11 mouse cellular contexts compared by ENCODE assay signal in genomic region chr14:62034664-62035063, GRCm38 (mm10).
DNase-seq lines count a peak whose midpoint lies in the region; ATAC-seq and TF ChIP-seq lines count a peak whose summit lies in the region.
"Had no signal": no experiment of that assay in that cellular context is flagged by ENCODE, and none has a peak within 500 bp of the region (broad histone marks: within the 10 kb centered on the region; RNA-seq: fewer than 3 reads in every experiment).

No protein-coding gene starts in this region.

- H3K4me1 ChIP-seq in intestine, embryonic 15.5 days (replicated peaks): no peaks in the 10 kb centered on the region
- H3K4me1 ChIP-seq in intestine, postnatal 0 days (replicated peaks; ENCODE audit: control insufficient read depth, insufficient read depth, low read length): no peaks in the 10 kb centered on the region
- H3K4me1 ChIP-seq in hindbrain, postnatal 0 days (ENCODE audit: insufficient read depth, low read length): no peaks in the 10 kb centered on the region
- no peaks in the 10 kb centered on the region for H3K4me1 ChIP-seq in neural tube, embryonic 11.5 days (ENCODE audit: control insufficient read depth, insufficient read depth, low read length)

- no peak overlapping the region for H3K4me2 ChIP-seq in intestine, embryonic 15.5 days (replicated peaks)
- no peak overlapping the region for H3K4me2 ChIP-seq in intestine, postnatal 0 days (replicated peaks; ENCODE audit: low read depth)
- no peak overlapping the region for H3K4me2 ChIP-seq in hindbrain, postnatal 0 days (ENCODE audit: low read depth, low read length)
- no peak overlapping the region for H3K4me2 ChIP-seq in neural tube, embryonic 11.5 days (ENCODE audit: low read depth)

- peak; percentile 14 for DNase-seq in embryo, embryonic 11.5 days (ENCODE audit: low read depth, low spot score)
- DNase-seq in hindbrain, postnatal 0 days (ENCODE audit: low spot score): peak; percentile 62
- peak; percentile 36 for DNase-seq in neural tube, embryonic 11.5 days (ENCODE audit: low spot score)
- no peak for DNase-seq in adrenal gland, postnatal 4 days (ENCODE audit: low spot score in 2 of 2)
- DNase-seq in kidney, adult 8-10 months: no peak
- DNase-seq in frontal cortex, postnatal 10 days (ENCODE audit: low spot score in 2 of 2): no peak
- DNase-seq: cerebellum, adult 11-12 months; heart, adult 2 months; kidney, adult 18-20 months had no signal

- no peaks in the 10 kb centered on the region for H3K36me3 ChIP-seq in intestine, embryonic 15.5 days
- H3K36me3 ChIP-seq in intestine, postnatal 0 days (ENCODE audit: control insufficient read depth, insufficient read depth): no peaks in the 10 kb centered on the region
- no peaks in the 10 kb centered on the region for H3K36me3 ChIP-seq in hindbrain, postnatal 0 days (ENCODE audit: insufficient read depth, low read length)
- no peaks in the 10 kb centered on the region for H3K36me3 ChIP-seq in neural tube, embryonic 11.5 days (ENCODE audit: control insufficient read depth, insufficient read depth, low read length)

- H3K27me3 ChIP-seq in intestine, embryonic 15.5 days (replicated peaks): no peaks in the 10 kb centered on the region
- no peaks in the 10 kb centered on the region for H3K27me3 ChIP-seq in intestine, postnatal 0 days (replicated peaks; ENCODE audit: control insufficient read depth, insufficient read depth, low read length)
- no peaks in the 10 kb centered on the region for H3K27me3 ChIP-seq in hindbrain, postnatal 0 days (ENCODE audit: insufficient read depth, low read length)
- H3K27me3 ChIP-seq in neural tube, embryonic 11.5 days (ENCODE audit: control insufficient read depth, insufficient read depth, low read length): no peaks in the 10 kb centered on the region

- no peak overlapping the region for H3K9ac ChIP-seq in intestine, embryonic 15.5 days
- H3K9ac ChIP-seq in intestine, postnatal 0 days (ENCODE audit: low read depth, low read length): no peak overlapping the region
- H3K9ac ChIP-seq in hindbrain, postnatal 0 days (replicated peaks; ENCODE audit: low read length): no peak overlapping the region
- H3K9ac ChIP-seq in neural tube, embryonic 11.5 days (ENCODE audit: low read length): no peak overlapping the region

- ATAC-seq in intestine, embryonic 15.5 days: 0 out of 2 replicates have a peak, but pooled peaks have one; percentile 41
- ATAC-seq in intestine, postnatal 0 days: no peak
- ATAC-seq in hindbrain, postnatal 0 days: peak; percentile 79
- no peak for ATAC-seq in neural tube, embryonic 11.5 days (ENCODE audit: insufficient read depth, low FRiP score, low TSS enrichment)

- no peaks in the 10 kb centered on the region for H3K9me3 ChIP-seq in intestine, embryonic 15.5 days
- H3K9me3 ChIP-seq in intestine, postnatal 0 days (ENCODE audit: control insufficient read depth): no peaks in the 10 kb centered on the region
- H3K9me3 ChIP-seq in hindbrain, postnatal 0 days (ENCODE audit: low read length): no peaks in the 10 kb centered on the region
- no peaks in the 10 kb centered on the region for H3K9me3 ChIP-seq in neural tube, embryonic 11.5 days (ENCODE audit: control insufficient read depth, low read length)

- no peak overlapping the region for H3K4me3 ChIP-seq in intestine, embryonic 15.5 days (replicated peaks)
- H3K4me3 ChIP-seq in intestine, postnatal 0 days (ENCODE audit: low read depth, low read length): no peak overlapping the region
- no peak overlapping the region for H3K4me3 ChIP-seq in hindbrain, postnatal 0 days (ENCODE audit: low read length)
- no peak overlapping the region for H3K4me3 ChIP-seq in neural tube, embryonic 11.5 days (ENCODE audit: low read depth, low read length)
- H3K4me3 ChIP-seq: heart, adult 2 months had no signal

- WGBS in intestine, embryonic 15.5 days: 22% methylated on average over 4 of the region's 4 CpGs
- WGBS in intestine, postnatal 0 days: 29% methylated on average over 4 of the region's 4 CpGs
- 22% methylated on average over 4 of the region's 4 CpGs for WGBS in hindbrain, postnatal 0 days
- 32% methylated on average over 4 of the region's 4 CpGs for WGBS in neural tube, embryonic 11.5 days

- H3K27ac ChIP-seq in intestine, embryonic 15.5 days: no peak overlapping the region
- H3K27ac ChIP-seq in intestine, postnatal 0 days (ENCODE audit: low read depth, low read length): no peak overlapping the region
- H3K27ac ChIP-seq in hindbrain, postnatal 0 days: no peak overlapping the region
- no peak overlapping the region for H3K27ac ChIP-seq in neural tube, embryonic 11.5 days (ENCODE audit: low read depth, low read length)
- H3K27ac ChIP-seq: heart, adult 2 months had no signal

- no peak for TF ChIP-seq CTCF in intestine, postnatal 0 days (IDR thresholded peaks at IDR 0.05; ENCODE audit: low read depth)
- TF ChIP-seq CTCF in hindbrain, postnatal 0 days (IDR thresholded peaks at IDR 0.05; ENCODE audit: low read depth): no peak

Comparison
In these comparisons a context has a peak if more than half of its experiments do, and no peak if none do; other contexts are left out.
1. ATAC-seq: peak in intestine, embryonic 15.5 days (single experiment) and hindbrain, postnatal 0 days (single experiment); none in intestine, postnatal 0 days (single experiment) and neural tube, embryonic 11.5 days (single experiment).
2. DNase-seq: peak in embryo, embryonic 11.5 days (single experiment), hindbrain, postnatal 0 days (single experiment) and neural tube, embryonic 11.5 days (single experiment); none in adrenal gland, postnatal 4 days (0 of 2), kidney, adult 8-10 months (0 of 2) and frontal cortex, postnatal 10 days (0 of 2).